Mouse (Mus musculus): ENCODE measurements around the gene Ksr2. TPM values are rescaled to one million over a fixed set of nuclear protein-coding genes. Genes with fewer than 3 reads are reported as not detected.
A peak's percentile ranks its signal among the peaks of the same experiment; 100 is the strongest.
"Not testable (repeated sequence)": the region's sequence is repeated elsewhere in the genome, so short reads cannot be mapped to it uniquely, and the experiment has no call there.

The Ksr2 gene
- polyA plus RNA-seq, 1 experiment from 2014 or later = 11.3 TPM

- no peaks in the 10 kb centered on the region for H3K36me3 ChIP-seq (ENCODE audit: control insufficient read depth, insufficient read depth, low read length)
- no peaks in the 10 kb centered on the region for H3K4me1 ChIP-seq (ENCODE audit: control insufficient read depth, insufficient read depth, low read length)
- no peaks in the 10 kb centered on the region for H3K27me3 ChIP-seq (ENCODE audit: control insufficient read depth, insufficient read depth, low read length)
- H3K4me3 ChIP-seq (ENCODE audit: low read depth, low read length) = no peak overlapping the region
- H3K9ac ChIP-seq (replicated peaks; ENCODE audit: low read depth, low read length) = no peak overlapping the region
- H3K9me3 ChIP-seq (ENCODE audit: control insufficient read depth, low read length) = no peaks in the 10 kb centered on the region
- H3K27ac ChIP-seq (ENCODE audit: low read depth, low read length) = no peak overlapping the region
- H3K4me2 ChIP-seq (ENCODE audit: low read depth, low read length) = no peak overlapping the region
- ATAC-seq (ENCODE audit: low read depth) = no peak
- WGBS = 87% methylated on average over 6 of the region's 6 CpGs
These were observed 16.4 kb upstream of the Ksr2 start for GRCm38 (mm10) chr5:117397371-117397770.

- no peak overlapping the region for H3K9ac ChIP-seq (replicated peaks; ENCODE audit: low read depth, low read length)
- 27% methylated on average over 4 of the region's 5 CpGs for WGBS
- H3K4me2 ChIP-seq (ENCODE audit: low read depth, low read length) = no peak overlapping the region
- H3K4me1 ChIP-seq (ENCODE audit: control insufficient read depth, insufficient read depth, low read length) = no peaks in the 10 kb centered on the region
- H3K36me3 ChIP-seq (ENCODE audit: control insufficient read depth, insufficient read depth, low read length) = no peaks in the 10 kb centered on the region
- no peak overlapping the region for H3K4me3 ChIP-seq (ENCODE audit: low read depth, low read length)
- ATAC-seq (ENCODE audit: low read depth) = no peak
- H3K27me3 ChIP-seq (ENCODE audit: control insufficient read depth, insufficient read depth, low read length) = no peaks in the 10 kb centered on the region
- no peak overlapping the region for H3K27ac ChIP-seq (ENCODE audit: low read depth, low read length)
- no peaks in the 10 kb centered on the region for H3K9me3 ChIP-seq (ENCODE audit: control insufficient read depth, low read length)
These were observed 15.7 kb upstream of the Ksr2 start for GRCm38 (mm10) chr5:117398007-117398550.

GRCm38 (mm10) chr5:117399281-117399680 lies 14.5 kb upstream of the Ksr2 start:
- H3K4me2 ChIP-seq (ENCODE audit: low read depth, low read length) = no peak overlapping the region
- no peak for ATAC-seq (ENCODE audit: low read depth)
- H3K4me3 ChIP-seq (ENCODE audit: low read depth, low read length) = no peak overlapping the region
- H3K4me1 ChIP-seq (ENCODE audit: control insufficient read depth, insufficient read depth, low read length) = no peaks in the 10 kb centered on the region
- WGBS = 71% methylated on average over 8 of the region's 9 CpGs
- no peaks in the 10 kb centered on the region for H3K36me3 ChIP-seq (ENCODE audit: control insufficient read depth, insufficient read depth, low read length)
- no peaks in the 10 kb centered on the region for H3K9me3 ChIP-seq (ENCODE audit: control insufficient read depth, low read length)
- H3K9ac ChIP-seq (replicated peaks; ENCODE audit: low read depth, low read length) = no peak overlapping the region
- no peak overlapping the region for H3K27ac ChIP-seq (ENCODE audit: low read depth, low read length)
- no peaks in the 10 kb centered on the region for H3K27me3 ChIP-seq (ENCODE audit: control insufficient read depth, insufficient read depth, low read length)

GRCm38 (mm10) chr5:117403609-117404008 lies 10.2 kb upstream of the Ksr2 start:
- H3K4me2 ChIP-seq (ENCODE audit: low read depth, low read length) = no peak overlapping the region
- WGBS = 92% methylated on average over 8 of the region's 8 CpGs

GRCm38 (mm10) chr5:117404671-117405070 lies 9.1 kb upstream of the Ksr2 start:
- not testable (repeated sequence) for H3K4me1 ChIP-seq (ENCODE audit: control insufficient read depth, insufficient read depth, low read length); H3K36me3 ChIP-seq (ENCODE audit: control insufficient read depth, insufficient read depth, low read length); H3K27me3 ChIP-seq (ENCODE audit: control insufficient read depth, insufficient read depth, low read length); H3K9ac ChIP-seq (replicated peaks; ENCODE audit: low read depth, low read length); H3K4me2 ChIP-seq (ENCODE audit: low read depth, low read length); ATAC-seq (ENCODE audit: low read depth); H3K4me3 ChIP-seq (ENCODE audit: low read depth, low read length); H3K9me3 ChIP-seq (ENCODE audit: control insufficient read depth, low read length); H3K27ac ChIP-seq (ENCODE audit: low read depth, low read length)
- 93% methylated on average over 2 of the region's 2 CpGs for WGBS

More at GRCm38 (mm10) chr5:117403609-117404008, 10.2 kb upstream of the Ksr2 start:
- H3K4me3 ChIP-seq (ENCODE audit: low read depth, low read length) = no peak overlapping the region
- no peaks in the 10 kb centered on the region for H3K9me3 ChIP-seq (ENCODE audit: control insufficient read depth, low read length)
- H3K36me3 ChIP-seq (ENCODE audit: control insufficient read depth, insufficient read depth, low read length) = no peaks in the 10 kb centered on the region
- H3K4me1 ChIP-seq (ENCODE audit: control insufficient read depth, insufficient read depth, low read length) = no peaks in the 10 kb centered on the region
- H3K27me3 ChIP-seq (ENCODE audit: control insufficient read depth, insufficient read depth, low read length) = no peaks in the 10 kb centered on the region
- no peak overlapping the region for H3K9ac ChIP-seq (replicated peaks; ENCODE audit: low read depth, low read length)
- ATAC-seq (ENCODE audit: low read depth) = no peak
- H3K27ac ChIP-seq (ENCODE audit: low read depth, low read length) = no peak overlapping the region

- ATAC-seq (ENCODE audit: low read depth) = no peak
- Histone ChIP-seq H3K4me1 (ENCODE audit: control insufficient read depth, insufficient read depth, low read length) (peaks cover 1% of the 10 kb centered on the region; the same call in 1 of the 2 replicates), H3K4me3 (ENCODE audit: low read depth, low read length) (no peak overlapping the region), H3K36me3 (ENCODE audit: control insufficient read depth, insufficient read depth, low read length) (no peaks in the 10 kb centered on the region), H3K9ac (replicated peaks; ENCODE audit: low read depth, low read length) (no peak overlapping the region), H3K27me3 (ENCODE audit: control insufficient read depth, insufficient read depth, low read length) (no peaks in the 10 kb centered on the region), H3K27ac (ENCODE audit: low read depth, low read length) (no peak overlapping the region), H3K9me3 (ENCODE audit: control insufficient read depth, low read length) (no peaks in the 10 kb centered on the region), H3K4me2 (ENCODE audit: low read depth, low read length) (no peak overlapping the region)
- WGBS = 60% methylated on average over 4 of the region's 4 CpGs
These were observed 5.6 kb upstream of the Ksr2 start for GRCm38 (mm10) chr5:117408216-117408615.

- Histone ChIP-seq H3K4me3 (ENCODE audit: low read depth, low read length) (no peak overlapping the region), H3K4me2 (ENCODE audit: low read depth, low read length) (no peak overlapping the region), H3K27ac (ENCODE audit: low read depth, low read length) (no peak overlapping the region), H3K9ac (replicated peaks; ENCODE audit: low read depth, low read length) (no peak overlapping the region), H3K27me3 (ENCODE audit: control insufficient read depth, insufficient read depth, low read length) (no peaks in the 10 kb centered on the region), H3K9me3 (ENCODE audit: control insufficient read depth, low read length) (no peaks in the 10 kb centered on the region), H3K4me1 (ENCODE audit: control insufficient read depth, insufficient read depth, low read length) (peaks cover 2% of the 10 kb centered on the region; the same call in 1 of the 2 replicates), H3K36me3 (ENCODE audit: control insufficient read depth, insufficient read depth, low read length) (no peaks in the 10 kb centered on the region)
- no peak for ATAC-seq (ENCODE audit: low read depth)
- 76% methylated on average over 6 of the region's 6 CpGs for WGBS
These were observed 4.4 kb upstream of the Ksr2 start for GRCm38 (mm10) chr5:117409369-117409768.

- Histone ChIP-seq H3K36me3 (ENCODE audit: control insufficient read depth, insufficient read depth, low read length) (no peaks in the 10 kb centered on the region), H3K27ac (ENCODE audit: low read depth, low read length) (peak overlapping the region; percentile 98), H3K4me2 (ENCODE audit: low read depth, low read length) (peak overlapping the region; percentile 76), H3K27me3 (ENCODE audit: control insufficient read depth, insufficient read depth, low read length) (no peaks in the 10 kb centered on the region), H3K4me1 (ENCODE audit: control insufficient read depth, insufficient read depth, low read length) (peaks cover 9% of the 10 kb centered on the region), H3K4me3 (ENCODE audit: low read depth, low read length) (peak overlapping the region; percentile 71), H3K9ac (replicated peaks; ENCODE audit: low read depth, low read length) (peak overlapping the region; percentile 82), H3K9me3 (ENCODE audit: control insufficient read depth, low read length) (no peaks in the 10 kb centered on the region)
- WGBS = 2% methylated on average over 10 of the region's 10 CpGs
- peak; percentile 31 for ATAC-seq (ENCODE audit: low read depth)
These were observed 811 bp downstream of the Ksr2 start for GRCm38 (mm10) chr5:117414611-117415010.

- H3K27ac ChIP-seq (ENCODE audit: low read depth, low read length) = peak overlapping the region; percentile 98
- H3K4me1 ChIP-seq (ENCODE audit: control insufficient read depth, insufficient read depth, low read length) = peaks cover 9% of the 10 kb centered on the region
- peak overlapping the region; percentile 71 for H3K4me3 ChIP-seq (ENCODE audit: low read depth, low read length)
- H3K9ac ChIP-seq (replicated peaks; ENCODE audit: low read depth, low read length) = peak overlapping the region; percentile 82
- no peak; the same call in none of the 2 replicates for ATAC-seq (ENCODE audit: low read depth)
- no peaks in the 10 kb centered on the region for H3K36me3 ChIP-seq (ENCODE audit: control insufficient read depth, insufficient read depth, low read length)
- WGBS = 22% methylated on average over 19 of the region's 19 CpGs
- no peaks in the 10 kb centered on the region for H3K27me3 ChIP-seq (ENCODE audit: control insufficient read depth, insufficient read depth, low read length)
- no peaks in the 10 kb centered on the region for H3K9me3 ChIP-seq (ENCODE audit: control insufficient read depth, low read length)
- H3K4me2 ChIP-seq (ENCODE audit: low read depth, low read length) = peak overlapping the region; percentile 76
These were observed 1.5 kb downstream of the Ksr2 start for GRCm38 (mm10) chr5:117415011-117415912.
